Mouse (Mus musculus) adrenal gland, postnatal 4 days (tissue): ENCODE results near the gene Map7. TPM values are rescaled to one million over a fixed set of nuclear protein-coding genes. Genes with fewer than 3 reads are reported as not detected.

Experiments used
- DNase-seq, 2 experiments: peaks; one replicate each; pipeline ENCODE4 v3.0.0; 2021 to 2022; ENCODE audit warnings: low spot score in 2 of 2, mixed read lengths in 2 of 2
- long read RNA-seq, 2 experiments: library from polyadenylated mRNA; stranded (forward); transcript quantifications; one replicate each; pipeline ENCODE4 v2.0.0; 2021
- total RNA-seq, 2 experiments: library from RNA; stranded (reverse); gene quantifications; 2 replicates each; pipeline ENCODE4 v1.2.3; 2021

The Map7 gene
- 10 to 100 TPM; 34.3 to 44.6 TPM for total RNA-seq
- long read RNA-seq, experiment 1, full-length matches to known transcripts, result 10 of 17 reads
- long read RNA-seq, experiment 1, partial matches to known transcripts, result 5 of 17 reads
- long read RNA-seq, experiment 1, other reads (novel, unspliced or antisense), result 2 of 17 reads
- long read RNA-seq, experiment 2, full-length matches to known transcripts, result 25 of 44 reads
- long read RNA-seq, experiment 2, partial matches to known transcripts, result 13 of 44 reads
- long read RNA-seq, experiment 2, other reads (novel, unspliced or antisense), result 6 of 44 reads

- DNase-seq, result no peak
Observed at GRCm38 (mm10) chr10:20148130-20148772, at the start of gene Map7. Gene Map7, plus strand, starts transcription at chr10:20148471.

- no peak for DNase-seq
Observed at GRCm38 (mm10) chr10:20101456-20101855, 46.8 kb upstream of the Map7 start.

- peak in 1 of 2 experiments; percentile 37 for DNase-seq
Observed at GRCm38 (mm10) chr10:20104271-20104931, 43.9 kb upstream of the Map7 start.

GRCm38 (mm10) chr10:20105575-20105974 is 42.7 kb upstream of the Map7 start:
- no peak for DNase-seq

- DNase-seq, result no peak
Observed at GRCm38 (mm10) chr10:20107031-20107430, 41.2 kb upstream of the Map7 start.

GRCm38 (mm10) chr10:20111508-20111907 is 36.8 kb upstream of the Map7 start:
- no peak for DNase-seq

GRCm38 (mm10) chr10:20112026-20112973 is 36.0 kb upstream of the Map7 start:
- no peak for DNase-seq

- DNase-seq, result no peak
Observed at GRCm38 (mm10) chr10:20119504-20120425, 28.5 kb upstream of the Map7 start.

GRCm38 (mm10) chr10:20121981-20122380 is 26.3 kb upstream of the Map7 start:
- DNase-seq, result no peak

- DNase-seq, result no peak
Observed at GRCm38 (mm10) chr10:20123401-20123800, 24.9 kb upstream of the Map7 start.

- DNase-seq, result no peak
Observed at GRCm38 (mm10) chr10:20124576-20124975, 23.7 kb upstream of the Map7 start.

GRCm38 (mm10) chr10:20125226-20125625 is 23.0 kb upstream of the Map7 start:
- no peak for DNase-seq

GRCm38 (mm10) chr10:20132933-20133652 is 15.2 kb upstream of the Map7 start:
- no peak for DNase-seq

GRCm38 (mm10) chr10:20135350-20136058 is 12.8 kb upstream of the Map7 start:
- DNase-seq, result no peak

- DNase-seq, result no peak
Observed at GRCm38 (mm10) chr10:20136505-20136904, 11.8 kb upstream of the Map7 start.

- peak in 1 of 2 experiments; percentile 32 for DNase-seq
Observed at GRCm38 (mm10) chr10:20141376-20141775, 6.9 kb upstream of the Map7 start.

- DNase-seq, result peak; percentile 21 to 24
Observed at GRCm38 (mm10) chr10:20148773-20149120, 476 bp downstream of the Map7 start.

- peak in 1 of 2 experiments; percentile 18 for DNase-seq
Observed at GRCm38 (mm10) chr10:20149121-20149834, 1.0 kb downstream of the Map7 start.
